Mouse (Mus musculus) macrophage (primary cell): ENCODE measurements around the gene March4. TPM values are rescaled to one million over a fixed set of nuclear protein-coding genes. Genes with fewer than 3 reads are reported as not detected.

ENCODE experiments used
- H3K27ac ChIP-seq: fragments of 350-480 bp; formaldehyde crosslinking; 2 replicates; pipeline ENCODE4 v1.9.0; 2021
- H3K36me3 ChIP-seq: fragments of 350-480 bp; formaldehyde crosslinking; 2 replicates; pipeline ENCODE4 v1.9.0; 2021; ENCODE audit errors: inconsistent target
- H3K4me3 ChIP-seq: fragments of 350-480 bp; formaldehyde crosslinking; 2 replicates; pipeline ENCODE4 v1.9.0; 2021; ENCODE audit errors: inconsistent target
- H3K79me2 ChIP-seq: fragments of 350-480 bp; formaldehyde crosslinking; 2 replicates; pipeline ENCODE4 v1.9.0; 2021; ENCODE audit errors: inconsistent target
- WGBS: methylation state at CpG from one replicate; pipeline ENCODE4 v1.1.7; 2026; ENCODE audit warnings: inconsistent platforms; ENCODE audit not compliant: missing documents; 5-methylcytosine and 5-hydroxymethylcytosine counted together
- polyA plus RNA-seq: library from polyadenylated mRNA; stranded (reverse); fragments of 250-400 nt; gene quantifications from 3 replicates; pipeline ENCODE4 v1.2.4, GENCODE M21; 2018; ENCODE audit warnings: inconsistent platforms
- total RNA-seq, 78 experiments: library from RNA; depleted of rRNA; stranded (reverse); fragments of 250-400 nt; gene quantifications; 1 replicate in 9 of 78; 2 replicates in 24 of 78; 3 replicates in 43 of 78; 4 replicates in 2 of 78; pipeline ENCODE4 v1.2.4; 2018; ENCODE audit warnings: inconsistent platforms in 56 of 78

Gene March4
- total RNA-seq (2018; cell fraction: chromatin; rRNA removed), result not detected
- total RNA-seq (2018; cell fraction: cytosol; rRNA removed), result not detected
- total RNA-seq (2018; cell fraction: nucleus; rRNA removed), result not detected
- not detected in 3 replicates for polyA plus RNA-seq

DNA sequence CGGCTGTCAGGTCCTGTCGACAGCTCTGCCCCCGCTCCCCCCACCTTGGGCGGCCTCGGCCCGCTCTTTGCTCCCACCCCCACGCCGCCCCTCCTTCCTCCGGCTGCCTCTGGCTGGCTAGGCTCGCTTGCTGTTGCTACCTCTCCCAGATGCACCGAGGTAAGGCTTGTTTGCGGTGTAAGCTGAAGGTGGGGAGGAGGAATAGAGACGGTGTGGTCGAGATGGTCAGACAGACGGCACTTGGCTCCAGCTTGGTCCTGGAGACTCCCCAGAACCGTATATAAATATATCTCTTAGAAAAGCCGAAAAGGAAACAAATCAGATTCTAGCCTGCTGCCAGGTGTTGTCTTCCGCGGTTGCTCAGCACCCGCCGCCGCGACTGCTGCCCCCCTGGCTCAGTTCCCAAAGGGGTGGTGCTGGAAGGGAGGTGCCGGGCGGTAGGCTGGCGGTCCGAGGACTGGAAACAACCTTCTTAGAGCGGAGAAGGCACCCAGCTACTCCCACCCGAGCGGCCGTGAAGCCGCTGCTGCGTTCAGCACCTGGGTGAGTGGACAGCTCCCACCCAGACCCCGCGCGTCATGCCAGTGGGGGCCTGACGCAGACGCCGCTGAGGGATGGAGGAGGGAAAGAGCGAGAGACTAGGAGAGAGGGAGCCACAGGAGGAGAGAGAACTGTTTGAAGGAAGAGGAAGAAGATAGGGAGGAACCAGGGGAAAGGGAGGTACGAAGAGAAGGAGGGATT lies at the start of gene March4:
Gene March4, minus strand, starts transcription at position 320 of the 741 bp plus-strand sequence.
- Histone ChIP-seq H3K27ac (no peak within 1 kb of the TSS), H3K79me2 (no peaks in the 10 kb centered on the region), H3K36me3 (no peaks in the 10 kb centered on the region), H3K4me3 (no peak within 1 kb of the TSS)
- 3% methylated on average over 39 of the region's 41 CpGs for WGBS

DNA sequence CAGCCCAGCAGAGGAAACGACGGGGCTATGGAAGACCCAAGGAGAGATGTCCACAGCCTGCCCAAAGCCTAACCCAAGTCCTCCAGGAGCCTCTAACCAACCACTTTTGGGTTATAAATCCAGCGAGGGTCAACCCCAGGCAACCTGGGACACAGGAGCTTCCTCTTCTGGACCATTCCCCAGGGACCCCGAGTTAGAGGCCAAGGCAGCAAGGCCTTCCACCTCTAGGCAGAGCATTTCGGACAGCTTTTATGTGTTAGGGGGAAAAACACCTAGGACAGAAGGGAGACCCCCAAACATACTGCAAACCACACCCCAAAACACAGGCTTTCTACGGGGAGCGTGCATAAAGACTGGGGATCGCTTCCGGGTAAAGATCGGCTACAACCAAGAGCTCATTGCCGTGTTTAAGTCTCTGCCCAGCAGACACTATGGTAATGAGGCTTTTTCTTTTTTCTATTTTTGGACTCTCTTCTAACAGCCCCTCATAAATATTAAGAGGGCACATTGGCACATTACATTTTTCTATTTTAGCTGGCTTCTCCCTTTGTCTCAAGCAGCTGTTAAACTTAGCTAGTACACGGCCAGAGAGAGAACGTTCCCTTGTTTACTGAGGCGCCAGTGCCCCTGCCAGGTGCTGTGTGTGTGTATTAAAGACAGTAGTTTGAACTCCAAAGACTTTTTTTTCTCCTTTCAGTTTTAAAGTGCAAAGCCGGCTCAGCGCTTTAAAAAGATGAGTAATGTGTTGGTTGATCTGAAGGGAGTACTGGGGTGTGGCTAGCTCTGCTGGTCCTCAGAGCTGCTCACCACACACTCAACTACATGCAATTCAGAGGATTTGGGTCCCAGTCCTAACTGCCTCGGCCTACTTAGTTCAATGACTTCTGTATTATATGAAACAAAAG lies 49.5 kb upstream of the March4 start:
- 93% methylated on average over 15 of the region's 17 CpGs for WGBS
- H3K4me3 ChIP-seq, result no peak overlapping the region
- peaks cover 18% of the 10 kb centered on the region; the same call in 1 of the 2 replicates for H3K79me2 ChIP-seq
- no peak overlapping the region for H3K27ac ChIP-seq
- H3K36me3 ChIP-seq, result peaks cover 40% of the 10 kb centered on the region; the same call in 1 of the 2 replicates

DNA sequence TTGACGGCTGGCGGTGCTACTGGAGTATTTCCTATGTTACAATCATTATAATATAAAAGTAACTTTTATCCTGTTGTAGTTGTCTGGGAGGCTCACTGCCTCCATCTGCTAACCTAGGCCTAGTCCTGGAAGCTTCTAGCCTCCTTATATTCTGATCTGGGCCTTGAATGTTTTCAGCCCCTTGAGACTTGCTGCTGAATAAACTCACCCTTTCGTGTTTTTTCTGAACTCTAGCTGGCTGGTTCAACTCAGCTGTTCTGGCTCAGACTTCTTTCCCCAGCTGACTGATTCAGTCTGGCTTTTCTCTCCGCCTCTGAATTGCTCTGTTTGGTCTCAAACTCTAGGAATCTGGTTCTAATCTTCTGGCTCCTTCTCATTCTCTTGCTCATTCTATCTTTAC lies 47.2 kb upstream of the March4 start:
- Histone ChIP-seq H3K4me3 (peak overlapping the region; percentile 81), H3K27ac (peak overlapping the region; percentile 69; the same call in 1 of the 2 replicates), H3K36me3 (peaks cover 28% of the 10 kb centered on the region; the same call in 1 of the 2 replicates), H3K79me2 (peaks cover 18% of the 10 kb centered on the region; the same call in 1 of the 2 replicates)
- WGBS, result 73% methylated on average over 4 of the region's 4 CpGs

DNA sequence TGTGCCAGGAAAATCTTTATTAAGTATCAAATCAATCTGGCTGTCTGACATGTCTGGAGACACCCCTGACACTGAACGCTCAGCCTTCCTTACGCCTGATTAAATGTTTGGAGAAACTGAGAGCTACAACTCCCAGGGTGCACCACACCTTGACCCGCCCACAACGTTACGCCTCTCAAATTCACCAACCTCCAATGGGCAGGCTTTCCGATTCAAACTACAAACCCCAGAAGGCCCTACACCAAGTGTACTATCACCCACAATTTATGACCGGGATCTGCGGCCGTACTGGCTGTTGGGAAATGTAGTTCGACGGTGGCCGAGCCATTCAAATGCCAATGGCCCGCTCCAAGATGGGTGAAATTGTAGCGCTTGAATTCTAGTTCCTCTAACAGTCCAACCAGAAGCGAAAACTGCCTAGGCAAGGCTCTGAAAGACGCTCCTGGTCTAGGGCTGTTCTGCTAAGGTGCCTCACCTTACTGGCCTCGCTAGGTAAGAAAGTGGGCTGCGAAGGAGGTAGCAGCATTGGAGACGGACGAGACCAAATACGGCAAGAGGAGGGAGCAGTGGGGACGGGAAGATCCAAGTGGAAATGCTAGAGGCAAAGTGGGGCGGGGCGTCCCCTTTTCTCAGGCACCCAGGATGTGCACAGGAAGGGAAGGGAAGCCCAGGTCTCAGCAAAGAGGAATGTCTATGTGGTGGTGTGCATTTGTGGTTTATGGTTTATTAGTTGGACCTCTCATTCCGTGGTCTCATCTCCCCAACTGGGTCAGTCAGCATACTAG lies 46.4 kb upstream of the March4 start, which contains the start of gene Smarcal1:
Gene Smarcal1, plus strand, starts transcription at position 305 of the 785 bp plus-strand sequence.
- Histone ChIP-seq H3K36me3 (peaks cover 24% of the 10 kb centered on the region; the same call in 1 of the 2 replicates), H3K27ac (peak within 1 kb of the TSS; percentile 69), H3K79me2 (peaks cover 18% of the 10 kb centered on the region; the same call in 1 of the 2 replicates), H3K4me3 (peak within 1 kb of the TSS; percentile 81)
- under 1% methylated on average over 22 of the region's 25 CpGs for WGBS

GRCm38 (mm10) chr1:72578806-72579205 lies 42.1 kb upstream of the March4 start:
- H3K36me3 ChIP-seq, result no peaks in the 10 kb centered on the region
- no peak overlapping the region for H3K4me3 ChIP-seq
- H3K79me2 ChIP-seq, result peaks cover 4% of the 10 kb centered on the region; the same call in 1 of the 2 replicates
- no peak overlapping the region for H3K27ac ChIP-seq
- 32% methylated on average over 3 of the region's 4 CpGs for WGBS

DNA sequence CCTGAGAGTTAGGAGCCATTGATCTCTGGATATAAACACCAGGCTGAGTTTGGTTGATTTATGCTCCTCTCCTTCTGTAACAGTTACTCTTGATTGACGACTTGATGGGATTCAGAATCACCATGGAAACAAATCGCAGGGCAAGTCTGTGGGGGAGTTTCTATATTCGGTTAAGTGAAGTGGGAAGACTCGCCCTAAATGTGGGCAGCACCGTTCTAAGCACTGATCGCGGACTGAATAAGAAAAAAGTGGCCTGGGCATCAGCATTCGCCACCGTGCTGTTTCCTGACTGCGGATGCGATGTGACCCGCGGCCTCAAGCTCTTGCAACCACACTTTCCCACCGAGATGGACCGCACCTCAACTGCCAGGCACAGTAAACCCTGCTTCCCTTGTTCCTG lies 41.6 kb upstream of the March4 start:
- 46% methylated on average over 15 of the region's 15 CpGs for WGBS
- Histone ChIP-seq H3K36me3 (no peaks in the 10 kb centered on the region), H3K4me3 (no peak overlapping the region), H3K79me2 (no peaks in the 10 kb centered on the region; the same call in 1 of the 2 replicates), H3K27ac (no peak overlapping the region)

GRCm38 (mm10) chr1:72577481-72577922 lies 40.8 kb upstream of the March4 start:
- Histone ChIP-seq H3K36me3 (no peaks in the 10 kb centered on the region), H3K4me3 (no peak overlapping the region), H3K27ac (no peak overlapping the region), H3K79me2 (no peaks in the 10 kb centered on the region)
- WGBS, result 66% methylated on average over 7 of the region's 12 CpGs

GRCm38 (mm10) chr1:72575121-72575520 lies 38.4 kb upstream of the March4 start:
- no peaks in the 10 kb centered on the region for H3K36me3 ChIP-seq
- H3K4me3 ChIP-seq, result no peak overlapping the region
- no peak overlapping the region for H3K27ac ChIP-seq
- WGBS, result 48% methylated on average over 4 of the region's 4 CpGs
- H3K79me2 ChIP-seq, result no peaks in the 10 kb centered on the region

DNA sequence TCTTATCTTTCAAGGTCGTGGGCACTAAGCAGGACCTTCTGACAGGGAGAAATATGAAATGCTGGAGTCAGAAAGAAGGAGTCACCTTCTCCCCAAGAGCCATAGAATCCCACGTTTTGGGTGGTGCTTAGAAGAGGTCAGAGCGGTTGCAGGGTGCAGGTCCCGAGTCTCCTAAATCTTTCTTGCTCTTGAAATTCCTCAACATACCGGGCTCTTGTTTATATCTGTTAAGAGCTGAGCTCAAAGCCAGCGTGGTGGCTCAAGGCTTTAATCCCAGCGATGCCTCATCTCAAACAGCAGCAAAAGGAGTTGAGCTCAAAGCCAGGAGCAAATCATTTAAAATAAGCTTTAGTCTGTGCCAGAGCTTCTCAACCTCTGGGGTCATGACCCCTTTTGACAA lies 37.9 kb upstream of the March4 start:
- 66% methylated on average over 6 of the region's 7 CpGs for WGBS
- no peaks in the 10 kb centered on the region for H3K79me2 ChIP-seq
- H3K4me3 ChIP-seq, result no peak overlapping the region
- no peaks in the 10 kb centered on the region for H3K36me3 ChIP-seq
- no peak overlapping the region for H3K27ac ChIP-seq

DNA sequence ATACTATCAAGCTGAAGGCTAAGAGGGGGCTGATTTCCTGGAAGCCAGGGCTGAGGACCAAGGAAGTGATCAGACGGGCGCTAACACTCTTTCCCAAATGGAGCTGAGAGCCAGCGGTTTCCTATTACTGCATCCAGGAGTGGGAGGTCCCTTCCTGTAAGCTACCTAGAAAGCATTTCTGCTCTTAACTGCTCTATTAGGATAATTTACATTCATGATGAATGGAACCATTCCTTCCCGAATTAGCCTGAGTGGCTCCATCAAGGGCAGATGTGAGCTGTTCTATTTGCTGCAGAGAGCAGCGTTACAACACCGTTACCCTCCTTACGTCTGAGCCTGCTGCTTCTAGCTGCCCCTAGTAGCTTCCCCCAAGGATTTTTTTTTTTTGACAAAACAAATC lies 37.3 kb upstream of the March4 start:
- H3K36me3 ChIP-seq, result no peaks in the 10 kb centered on the region
- 72% methylated on average over 7 of the region's 7 CpGs for WGBS

GRCm38 (mm10) chr1:72568725-72569124 lies 32.0 kb upstream of the March4 start:
- H3K79me2 ChIP-seq, result no peaks in the 10 kb centered on the region
- no peak overlapping the region for H3K4me3 ChIP-seq
- no peak overlapping the region for H3K27ac ChIP-seq
- H3K36me3 ChIP-seq, result no peaks in the 10 kb centered on the region
- 68% methylated on average over 8 of the region's 8 CpGs for WGBS

More for the DNA sequence above, 37.3 kb upstream of the March4 start:
- Histone ChIP-seq H3K27ac (no peak overlapping the region), H3K79me2 (no peaks in the 10 kb centered on the region), H3K4me3 (no peak overlapping the region)

GRCm38 (mm10) chr1:72567056-72567455 lies 30.3 kb upstream of the March4 start:
- H3K27ac ChIP-seq, result no peak overlapping the region
- WGBS, result 36% methylated on average over 9 of the region's 9 CpGs
- H3K79me2 ChIP-seq, result no peaks in the 10 kb centered on the region
- H3K4me3 ChIP-seq, result no peak overlapping the region
- no peaks in the 10 kb centered on the region for H3K36me3 ChIP-seq

DNA sequence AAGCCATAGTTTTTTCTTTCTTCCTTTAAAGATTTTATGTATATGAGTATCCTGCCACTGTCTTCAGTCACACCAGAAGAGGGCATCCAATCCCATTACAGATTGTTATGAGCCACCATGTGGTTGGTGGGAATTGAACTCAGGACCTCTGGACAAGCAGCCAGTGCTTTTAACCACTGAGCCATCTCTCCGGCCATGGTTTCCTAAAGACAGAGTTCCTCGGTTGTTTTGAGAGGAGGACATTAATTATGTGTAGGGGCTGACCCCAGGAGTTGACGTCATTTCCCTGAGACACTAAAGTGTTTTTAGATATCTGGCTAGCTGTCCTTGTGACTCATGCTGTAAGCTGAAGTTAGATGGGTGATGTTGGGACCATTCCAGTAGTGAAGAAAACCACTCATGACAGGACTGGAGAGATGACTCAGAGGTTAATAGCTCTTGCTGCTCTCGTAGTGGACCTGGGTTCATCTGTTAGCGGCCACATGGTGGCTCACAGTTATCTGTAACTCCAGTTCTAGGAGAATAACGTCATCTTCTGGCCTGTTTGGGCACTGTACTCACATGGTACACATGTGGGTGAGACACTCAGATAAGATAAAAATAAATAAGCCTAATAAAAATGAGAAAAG lies 27.7 kb upstream of the March4 start:
- H3K79me2 ChIP-seq, result no peaks in the 10 kb centered on the region
- H3K4me3 ChIP-seq, result no peak overlapping the region
- H3K27ac ChIP-seq, result no peak overlapping the region
- H3K36me3 ChIP-seq, result no peaks in the 10 kb centered on the region
- 78% methylated on average over 6 of the region's 6 CpGs for WGBS
